Mouse (Mus musculus): ENCODE measurements around the gene App.

GRCm38 (mm10) chr16:84982589-84982988, 191.0 kb downstream of the App start:
- TF ChIP-seq CTCF (IDR thresholded peaks at IDR 0.05; ENCODE audit: low read depth) (no peak), EP300 (IDR thresholded peaks at IDR 0.05; ENCODE audit: low read depth) (no peak)
